Mouse (Mus musculus) kidney, postnatal 0 days (tissue): ENCODE results near the gene Ssu72. TPM values are rescaled to one million over a fixed set of nuclear protein-coding genes. Genes with fewer than 3 reads are reported as not detected.

ENCODE experiments used
- ATAC-seq: fragments of 200-750 bp; cut with Nextera tagmentation; replicated peaks from 2 replicates; pipeline ENCODE4 v1.8.0; 2017; ENCODE audit warnings: low read depth, moderate number of reproducible peaks, moderate TSS enrichment, moderate library complexity; ENCODE audit not compliant: low FRiP score
- DNase-seq: peaks from one replicate; pipeline ENCODE4 v3.0.0-alpha.2; 2016; ENCODE audit warnings: low spot score
- H3K27ac ChIP-seq: fragments of 300-500 bp; sonication (generic); 2 replicates; pipeline ENCODE4 v1.5.1; 2014; ENCODE audit warnings: mild to moderate bottlenecking
- H3K27me3 ChIP-seq: fragments of 300-500 bp; sonication (generic); 2 replicates; pipeline ENCODE4 v1.6.1; 2014; ENCODE audit warnings: low read length, mixed read lengths; ENCODE audit not compliant: insufficient read depth
- H3K36me3 ChIP-seq: fragments of 300-500 bp; sonication (generic); 2 replicates; pipeline ENCODE4 v1.6.1; 2014; ENCODE audit warnings: low read length, mixed read lengths; ENCODE audit not compliant: insufficient read depth
- H3K4me1 ChIP-seq: fragments of 300-500 bp; sonication (generic); replicated peaks from 2 replicates; pipeline ENCODE4 v1.6.1; 2014; ENCODE audit warnings: antibody characterized with exemption, low read length, mixed read lengths; ENCODE audit not compliant: insufficient read depth
- H3K4me2 ChIP-seq: fragments of 300-500 bp; sonication (generic); 2 replicates; pipeline ENCODE4 v1.6.1; 2014; ENCODE audit warnings: mild to moderate bottlenecking, low read length, moderate library complexity, mixed read lengths
- H3K4me3 ChIP-seq: fragments of 300-500 bp; sonication (generic); replicated peaks from 2 replicates; pipeline ENCODE4 v1.5.1; 2014; ENCODE audit warnings: low read depth, low read length
- H3K9ac ChIP-seq: fragments of 300-500 bp; sonication (generic); 2 replicates; pipeline ENCODE4 v1.6.1; 2014; ENCODE audit warnings: low read depth, low read length
- H3K9me3 ChIP-seq: fragments of 300-500 bp; sonication (generic); replicated peaks from 2 replicates; pipeline ENCODE4 v1.6.1; 2016; ENCODE audit warnings: low read length, inconsistent platforms, mixed read lengths
- CTCF ChIP-seq: IDR thresholded peaks from 2 replicates; pipeline ENCODE4 v1.5.1; 2016; ENCODE audit warnings: antibody characterized with exemption, low read depth, mild to moderate bottlenecking, moderate library complexity
- WGBS: fragments of 180-500 bp; shearing (Covaris S2); extraction: QIAGEN DNeasy Blood & Tissue Kit; methylation state at CpG from one replicate; pipeline ENCODE4 v1.1.7; 2014; 5-methylcytosine and 5-hydroxymethylcytosine counted together
- polyA plus RNA-seq: library from polyadenylated mRNA; unstranded; fragments of >200 nt; fragmentation: Nextera tagmentation; extraction: Ambion mirVana; gene quantifications from 2 replicates; pipeline ENCODE4 v1.2.1, GENCODE M21; 2015

Gene Ssu72
- polyA plus RNA-seq, 1 experiment from 2014 or later = 159 TPM

GRCm38 (mm10) chr4:155690571-155691375 lies 13.8 kb upstream of the Ssu72 start:
- DNase-seq = no peak
- 77% methylated on average over 12 of the region's 12 CpGs for WGBS
- no peak overlapping the region for H3K9ac ChIP-seq
- 0 out of 2 replicates have a peak, but pooled peaks cover 6% of the 10 kb centered on the region for H3K4me1 ChIP-seq
- ATAC-seq = no peak
- no peak overlapping the region for H3K4me3 ChIP-seq
- no peak overlapping the region for H3K4me2 ChIP-seq
- TF ChIP-seq CTCF = no peak
- H3K36me3 ChIP-seq = no peaks in the 10 kb centered on the region
- H3K27me3 ChIP-seq = no peaks in the 10 kb centered on the region
- H3K9me3 ChIP-seq = no peaks in the 10 kb centered on the region
- H3K27ac ChIP-seq = no peak overlapping the region

- Histone ChIP-seq H3K9me3 (no peaks in the 10 kb centered on the region), H3K4me2 (no peak overlapping the region), H3K36me3 (no peaks in the 10 kb centered on the region), H3K4me1 (0 out of 2 replicates have a peak, but pooled peaks cover 6% of the 10 kb centered on the region), H3K27me3 (no peaks in the 10 kb centered on the region), H3K27ac (no peak overlapping the region), H3K9ac (no peak overlapping the region), H3K4me3 (no peak overlapping the region)
- WGBS = 97% methylated on average over 3 of the region's 3 CpGs
- no peak for TF ChIP-seq CTCF
- ATAC-seq (no peak), DNase-seq (no peak)
Measured at GRCm38 (mm10) chr4:155692421-155692820, 12.2 kb upstream of the Ssu72 start.

GRCm38 (mm10) chr4:155694111-155694481 lies 10.5 kb upstream of the Ssu72 start, which contains the start of gene Fndc10:
Gene Fndc10 (plus strand): TSS chr4:155694342.
- Histone ChIP-seq H3K27me3 (no peaks in the 10 kb centered on the region), H3K27ac (0 out of 2 replicates have a peak within 1 kb of the TSS, but pooled peaks have one; percentile 19)
- 2% methylated on average over 43 of the region's 47 CpGs for WGBS

GRCm38 (mm10) chr4:155694482-155695401 lies 9.9 kb upstream of the Ssu72 start:
- Histone ChIP-seq H3K4me2 (peak overlapping the region; percentile 96), H3K4me3 (peak overlapping the region; percentile 66), H3K36me3 (no peaks in the 10 kb centered on the region), H3K9me3 (no peaks in the 10 kb centered on the region), H3K9ac (peak overlapping the region; percentile 75), H3K27me3 (no peaks in the 10 kb centered on the region), H3K27ac (0 out of 2 replicates have a peak overlapping the region, but pooled peaks have one; percentile 19), H3K4me1 (0 out of 2 replicates have a peak, but pooled peaks cover 6% of the 10 kb centered on the region)
- DNase-seq = peak; percentile 51
- 0 out of 2 replicates have a peak, but pooled peaks have one; percentile 34 for TF ChIP-seq CTCF
- ATAC-seq = peak; percentile 57
- WGBS = under 1% methylated on average over 85 of the region's 92 CpGs

More at GRCm38 (mm10) chr4:155694111-155694481, 10.5 kb upstream of the Ssu72 start, which contains the start of gene Fndc10:
- Histone ChIP-seq H3K4me2 (peak within 1 kb of the TSS; percentile 96), H3K9me3 (no peaks in the 10 kb centered on the region), H3K4me1 (0 out of 2 replicates have a peak, but pooled peaks cover 6% of the 10 kb centered on the region), H3K9ac (peak within 1 kb of the TSS; percentile 75), H3K36me3 (no peaks in the 10 kb centered on the region), H3K4me3 (peak within 1 kb of the TSS; percentile 66)
- DNase-seq (peak; percentile 65), ATAC-seq (peak; percentile 73)
- TF ChIP-seq CTCF = peak; percentile 39; the same call in 1 of the 2 replicates

GRCm38 (mm10) chr4:155695531-155696062 lies 9.0 kb upstream of the Ssu72 start:
- ATAC-seq (no peak), DNase-seq (no peak)
- H3K27ac ChIP-seq = no peak overlapping the region
- no peak overlapping the region for H3K9ac ChIP-seq
- 0 out of 2 replicates have a peak, but pooled peaks cover 6% of the 10 kb centered on the region for H3K4me1 ChIP-seq
- no peaks in the 10 kb centered on the region for H3K9me3 ChIP-seq
- H3K4me2 ChIP-seq = no peak overlapping the region
- no peaks in the 10 kb centered on the region for H3K36me3 ChIP-seq
- H3K4me3 ChIP-seq = no peak overlapping the region
- no peak for TF ChIP-seq CTCF
- 77% methylated on average over 4 of the region's 4 CpGs for WGBS
- no peaks in the 10 kb centered on the region for H3K27me3 ChIP-seq
